Mouse (Mus musculus) cerebellum, adult 2 months (tissue): ENCODE measurements at regions not wholly inside any gene's neighbourhood (a gene's known extent, or its start where the extent isn't known, plus 50 kb on each side); places are given as distances from the start of the nearest gene placed in this dataset.

Experiments used
- DNase-seq, 2 experiments: peaks; one replicate each; pipeline ENCODE4 v3.0.0; 2021
- H3K27ac ChIP-seq: fragments of 200-500 bp; 2 replicates; pipeline ENCODE4 v1.5.1; 2012; ENCODE audit warnings: low read length, control low read depth, inconsistent platforms; ENCODE audit not compliant: insufficient read depth
- H3K27me3 ChIP-seq: fragments of 200-500 bp; 2 replicates; pipeline ENCODE4 v1.6.1; 2012; ENCODE audit warnings: inconsistent platforms, mild to moderate bottlenecking, low read length, moderate library complexity; ENCODE audit not compliant: control insufficient read depth, insufficient read depth
- H3K4me1 ChIP-seq: fragments of 200-500 bp; 2 replicates; pipeline ENCODE4 v1.6.1; 2011; ENCODE audit warnings: low read length; ENCODE audit not compliant: control insufficient read depth, insufficient read depth
- H3K4me3 ChIP-seq: fragments of 200-500 bp; replicated peaks from 2 replicates; pipeline ENCODE3; 2011; ENCODE audit warnings: mild to moderate bottlenecking, low read depth, low read length, control low read depth; ENCODE audit not compliant: insufficient read depth
- CTCF ChIP-seq: fragments of 200-500 bp; IDR thresholded peaks from 2 replicates; pipeline ENCODE4 v1.5.1; 2011; ENCODE audit warnings: low read depth, mild to moderate bottlenecking, control low read depth, low read length, moderate library complexity, borderline replicate concordance; ENCODE audit not compliant: insufficient read depth
- POLR2A ChIP-seq: fragments of 200-500 bp; IDR thresholded peaks from 2 replicates; pipeline ENCODE4 v1.6.1; 2011; ENCODE audit warnings: low read length, control low read depth, borderline replicate concordance; ENCODE audit not compliant: insufficient read depth
- WGBS: fragments of 180-500 bp; shearing (Covaris S2); methylation state at CpG from one replicate; pipeline ENCODE4 v1.1.7; 2018; 5-methylcytosine and 5-hydroxymethylcytosine counted together

DNA sequence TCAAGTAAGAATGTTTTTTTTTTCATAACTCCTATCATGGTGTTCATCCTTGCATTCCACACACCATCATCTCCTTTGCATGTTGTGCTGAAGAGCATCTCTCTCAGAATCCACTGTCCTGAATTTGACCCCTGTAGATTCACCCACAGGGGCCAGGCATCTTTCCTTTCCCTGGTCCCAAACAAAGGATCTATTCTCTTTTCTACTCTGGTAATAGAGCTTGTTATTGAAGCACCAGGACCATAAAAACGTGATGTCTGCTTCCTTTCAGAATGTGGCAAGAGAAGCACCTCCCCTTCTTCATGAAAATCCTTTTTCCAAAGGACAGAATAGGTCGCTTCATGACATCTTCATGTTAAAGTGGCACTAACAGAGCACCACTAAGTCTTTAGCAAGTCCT, 134.4 kb downstream of the Tmem161b start:
- H3K27ac ChIP-seq: no peak overlapping the region
- WGBS: 58% methylated on average over 2 of the region's 2 CpGs
- TF ChIP-seq POLR2A: no peak
- no peak for TF ChIP-seq CTCF
- H3K4me1 ChIP-seq: no peaks in the 10 kb centered on the region
- H3K4me3 ChIP-seq: no peak overlapping the region
- no peaks in the 10 kb centered on the region for H3K27me3 ChIP-seq
- no peak for DNase-seq

DNA sequence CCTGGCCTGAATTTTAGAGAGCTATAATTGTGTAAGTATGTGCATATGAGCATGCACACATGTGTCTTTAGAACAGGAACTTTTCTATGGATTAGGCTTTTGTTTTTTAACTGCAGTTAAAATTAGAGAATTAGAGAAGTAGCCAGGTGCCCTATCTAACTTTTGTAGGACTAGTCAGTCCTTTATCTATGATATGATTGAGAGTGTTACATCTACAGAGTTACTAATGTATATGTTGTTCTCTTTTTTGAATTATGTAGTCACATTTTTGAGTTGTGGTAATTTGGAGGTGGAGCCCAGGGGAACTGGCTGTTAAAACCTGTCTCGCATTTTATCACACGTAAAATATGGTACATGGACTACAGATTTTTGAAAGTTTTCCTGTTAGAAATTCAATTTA, 138.4 kb downstream of the Tmem161b start:
- Histone ChIP-seq H3K4me1 (no peaks in the 10 kb centered on the region), H3K4me3 (no peak overlapping the region), H3K27me3 (no peaks in the 10 kb centered on the region), H3K27ac (no peak overlapping the region)
- no peak for DNase-seq
- TF ChIP-seq POLR2A (no peak), CTCF (no peak)
- 98% methylated on average over 2 of the region's 2 CpGs for WGBS

DNA sequence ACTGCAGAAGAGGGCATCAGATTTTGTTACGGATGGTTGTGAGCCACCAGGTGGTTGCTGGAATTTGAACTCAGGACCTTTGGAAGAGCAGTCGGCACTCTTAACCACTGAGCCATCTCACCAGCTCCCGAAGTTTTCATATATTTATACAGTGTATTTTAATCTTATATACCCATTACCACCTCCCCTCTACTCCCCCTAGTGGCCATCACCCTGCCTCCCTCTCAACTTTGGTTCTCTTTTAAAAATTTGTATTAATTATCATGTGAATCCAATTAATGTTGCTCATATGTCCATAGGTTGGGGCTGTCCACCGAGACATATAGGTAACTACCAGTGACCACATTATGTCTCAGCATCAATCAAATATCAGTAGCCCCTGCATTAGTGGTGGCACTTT, 142.0 kb downstream of the Tmem161b start:
- H3K27me3 ChIP-seq: no peaks in the 10 kb centered on the region
- DNase-seq: no peak
- H3K4me1 ChIP-seq: no peaks in the 10 kb centered on the region
- H3K27ac ChIP-seq: no peak overlapping the region
- no peak for TF ChIP-seq CTCF
- TF ChIP-seq POLR2A: no peak
- WGBS: 91% methylated on average over 4 of the region's 4 CpGs
- H3K4me3 ChIP-seq: no peak overlapping the region

DNA sequence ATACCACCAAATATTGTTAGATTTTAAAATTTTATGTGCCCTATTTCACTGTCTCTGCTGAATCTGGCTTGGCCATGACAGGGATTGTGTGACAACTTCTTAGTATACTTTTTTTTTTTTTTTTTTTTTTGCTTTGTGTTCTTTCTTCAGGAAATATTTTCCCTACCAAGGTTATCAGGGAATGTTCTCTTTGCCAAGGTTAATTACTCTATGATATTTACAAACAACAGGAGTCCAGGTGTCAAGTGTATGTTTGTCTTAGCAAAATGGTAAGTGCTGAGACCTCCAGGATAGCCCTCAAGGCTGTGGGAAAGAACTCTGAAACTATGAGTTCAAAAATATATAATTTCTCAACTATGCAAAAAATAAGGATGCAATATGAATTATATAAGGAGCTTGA, 143.4 kb downstream of the Tmem161b start:
- no peak for TF ChIP-seq POLR2A
- no peak for TF ChIP-seq CTCF
- Histone ChIP-seq H3K27ac (no peak overlapping the region), H3K27me3 (no peaks in the 10 kb centered on the region), H3K4me1 (no peaks in the 10 kb centered on the region), H3K4me3 (no peak overlapping the region)
- no peak for DNase-seq

DNA sequence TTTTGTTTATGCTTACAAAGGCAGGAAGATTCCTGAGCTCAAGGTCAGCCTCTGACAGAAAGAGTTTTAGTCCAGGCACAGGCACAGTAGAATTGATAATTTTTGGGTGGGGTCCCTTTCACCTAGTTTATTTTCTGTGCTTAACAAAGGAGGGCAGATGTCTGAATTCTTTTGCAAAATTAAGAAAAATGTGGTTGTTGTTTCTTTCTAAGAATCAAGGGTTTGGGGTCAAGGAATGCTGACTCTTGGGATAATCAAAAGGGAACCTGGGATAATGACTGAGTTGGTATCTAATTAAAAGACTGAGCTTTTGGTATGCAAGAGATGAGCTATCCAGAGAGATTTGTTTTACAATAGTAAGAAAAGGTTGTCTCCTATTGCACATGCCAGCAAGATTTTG, 143.9 kb downstream of the Tmem161b start:
- Histone ChIP-seq H3K4me1 (no peaks in the 10 kb centered on the region), H3K4me3 (no peak overlapping the region), H3K27ac (no peak overlapping the region), H3K27me3 (no peaks in the 10 kb centered on the region)
- no peak for DNase-seq
- TF ChIP-seq CTCF: no peak
- no peak for TF ChIP-seq POLR2A

DNA sequence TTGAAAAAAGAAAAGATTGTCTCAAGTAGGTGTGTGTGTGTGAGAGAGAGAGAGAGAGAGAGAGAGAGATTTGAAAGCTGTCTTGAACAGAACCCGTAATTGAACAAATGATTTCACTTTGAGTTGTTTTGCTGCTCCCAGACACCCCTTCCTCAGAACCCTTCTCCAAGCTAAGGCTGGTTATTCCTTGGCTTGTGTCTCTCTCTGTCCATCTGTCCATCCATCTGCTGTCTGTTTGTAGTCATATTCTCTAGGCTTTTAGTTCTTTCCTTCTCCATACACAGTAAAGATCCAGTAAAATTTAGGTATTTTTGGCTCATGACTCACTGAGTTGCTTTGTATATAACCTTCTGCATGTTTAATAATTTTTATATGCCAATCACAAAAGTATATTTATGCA, 144.7 kb downstream of the Tmem161b start:
- no peak for DNase-seq
- Histone ChIP-seq H3K27me3 (no peaks in the 10 kb centered on the region), H3K27ac (no peak overlapping the region), H3K4me1 (no peaks in the 10 kb centered on the region), H3K4me3 (no peak overlapping the region)
- WGBS: 63% methylated on average over 1 of the region's 1 CpGs
- TF ChIP-seq POLR2A: no peak
- no peak for TF ChIP-seq CTCF

DNA sequence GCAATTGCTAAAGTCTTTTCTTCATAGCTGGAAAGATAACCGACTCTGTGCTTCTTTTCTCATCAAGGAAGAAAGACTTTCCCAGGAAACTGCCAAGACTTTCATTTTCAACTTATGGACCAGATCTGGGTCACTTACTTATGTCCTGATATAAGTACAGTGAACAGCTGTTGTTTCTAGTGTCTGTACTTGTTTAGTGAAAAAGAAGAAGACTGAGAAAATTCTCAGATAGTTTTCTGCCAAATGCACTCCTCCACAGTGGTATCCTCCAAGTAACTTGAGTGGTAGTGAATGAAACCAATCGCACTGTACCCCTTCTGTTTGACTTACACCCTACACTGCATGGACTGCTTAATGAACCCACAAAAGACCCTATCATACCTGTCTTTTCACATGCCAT, 146.1 kb downstream of the Tmem161b start:
- WGBS: 59% methylated on average over 2 of the region's 2 CpGs

DNA sequence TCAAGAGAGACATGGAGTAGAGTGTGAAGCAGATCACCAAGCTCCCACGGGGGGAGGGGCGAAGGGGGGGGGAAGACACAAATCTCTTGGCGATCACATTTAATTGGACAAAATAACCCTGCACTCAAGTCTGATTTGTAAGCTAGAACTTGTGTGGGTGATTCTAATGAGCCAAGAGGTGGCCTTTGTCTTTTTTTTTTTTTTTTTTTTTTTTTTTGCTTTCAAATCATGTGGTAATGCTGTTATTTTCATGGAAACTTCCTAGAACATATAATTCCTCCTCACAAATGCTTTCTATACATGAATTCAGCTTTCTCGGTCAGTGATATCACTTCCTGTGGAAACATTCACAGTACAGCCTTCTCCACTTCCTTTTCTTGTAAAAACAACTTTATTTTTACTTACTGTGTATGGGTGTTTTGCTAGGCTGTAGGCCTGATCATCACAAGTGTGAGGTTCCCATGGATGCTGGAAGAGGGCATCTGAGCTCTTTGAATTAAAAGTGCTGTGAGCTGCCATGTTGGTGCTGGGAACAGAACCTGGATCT, 152.7 kb downstream of the Tmem161b start:
- WGBS: 89% methylated on average over 4 of the region's 4 CpGs
- Histone ChIP-seq H3K4me3 (no peak overlapping the region), H3K27me3 (no peaks in the 10 kb centered on the region), H3K4me1 (no peaks in the 10 kb centered on the region), H3K27ac (no peak overlapping the region)
- no peak for DNase-seq
- TF ChIP-seq POLR2A (no peak), CTCF (no peak)

More for the DNA sequence above, 146.1 kb downstream of the Tmem161b start:
- no peak for TF ChIP-seq POLR2A
- TF ChIP-seq CTCF: no peak
- no peaks in the 10 kb centered on the region for H3K4me1 ChIP-seq
- H3K4me3 ChIP-seq: no peak overlapping the region
- no peaks in the 10 kb centered on the region for H3K27me3 ChIP-seq
- H3K27ac ChIP-seq: no peak overlapping the region
- DNase-seq: no peak
